Mouse (Mus musculus): ENCODE measurements around the gene Atp6v1f. TPM values are rescaled to one million over a fixed set of nuclear protein-coding genes. Genes with fewer than 3 reads are reported as not detected.

Atp6v1f gene
- polyA plus RNA-seq, 1 experiment from 2014 or later = 293 TPM

GRCm38 (mm10) chr6:29496270-29496669, 28.8 kb downstream of the Atp6v1f start:
- DNase-seq (ENCODE audit: low spot score) (no peak), ATAC-seq (no peak)
- Histone ChIP-seq H3K27me3 (replicated peaks; ENCODE audit: insufficient read depth, low read length) (no peaks in the 10 kb centered on the region; the same call in 1 of the 2 replicates), H3K36me3 (ENCODE audit: insufficient read depth, low read length) (no peaks in the 10 kb centered on the region), H3K4me2 (replicated peaks; ENCODE audit: low read depth, low read length) (no peak overlapping the region), H3K4me1 (ENCODE audit: insufficient read depth, low read depth, low read length) (no peaks in the 10 kb centered on the region), H3K27ac (ENCODE audit: low read length) (no peak overlapping the region), H3K9ac (replicated peaks; ENCODE audit: low read depth) (no peak overlapping the region), H3K9me3 (ENCODE audit: low read length) (no peaks in the 10 kb centered on the region), H3K4me3 (ENCODE audit: low read depth, low read length) (no peak overlapping the region)
- WGBS = 30% methylated on average over 19 of the region's 25 CpGs
- no peak for TF ChIP-seq CTCF (IDR thresholded peaks at IDR 0.05)
- TF ChIP-seq EP300 (IDR thresholded peaks at IDR 0.05) = no peak

- Histone ChIP-seq H3K4me2 (replicated peaks; ENCODE audit: low read depth, low read length) (no peak overlapping the region), H3K9ac (replicated peaks; ENCODE audit: low read depth) (no peak overlapping the region), H3K4me1 (ENCODE audit: insufficient read depth, low read depth, low read length) (no peaks in the 10 kb centered on the region), H3K9me3 (ENCODE audit: low read length) (no peaks in the 10 kb centered on the region), H3K27me3 (replicated peaks; ENCODE audit: insufficient read depth, low read length) (no peaks in the 10 kb centered on the region; the same call in 1 of the 2 replicates), H3K27ac (ENCODE audit: low read length) (no peak overlapping the region), H3K36me3 (ENCODE audit: insufficient read depth, low read length) (no peaks in the 10 kb centered on the region), H3K4me3 (ENCODE audit: low read depth, low read length) (no peak overlapping the region)
- TF ChIP-seq EP300 (IDR thresholded peaks at IDR 0.05) (no peak), CTCF (IDR thresholded peaks at IDR 0.05) (no peak)
- 39% methylated on average over 2 of the region's 2 CpGs for WGBS
- DNase-seq (ENCODE audit: low spot score) (no peak), ATAC-seq (no peak)
Observed at GRCm38 (mm10) chr6:29497791-29498190, 30.3 kb downstream of the Atp6v1f start.

GRCm38 (mm10) chr6:29500177-29500576, 32.7 kb downstream of the Atp6v1f start:
- H3K27me3 ChIP-seq (replicated peaks; ENCODE audit: insufficient read depth, low read length) = no peaks in the 10 kb centered on the region; the same call in 1 of the 2 replicates
- H3K4me2 ChIP-seq (replicated peaks; ENCODE audit: low read depth, low read length) = no peak overlapping the region
- H3K9ac ChIP-seq (replicated peaks; ENCODE audit: low read depth) = no peak overlapping the region
- no peaks in the 10 kb centered on the region for H3K4me1 ChIP-seq (ENCODE audit: insufficient read depth, low read depth, low read length)
- DNase-seq (ENCODE audit: low spot score) (no peak), ATAC-seq (no peak)
- WGBS = 92% methylated on average over 7 of the region's 7 CpGs
- no peak overlapping the region for H3K27ac ChIP-seq (ENCODE audit: low read length)
- no peaks in the 10 kb centered on the region for H3K9me3 ChIP-seq (ENCODE audit: low read length)
- no peak for TF ChIP-seq CTCF (IDR thresholded peaks at IDR 0.05)
- no peak overlapping the region for H3K4me3 ChIP-seq (ENCODE audit: low read depth, low read length)
- H3K36me3 ChIP-seq (ENCODE audit: insufficient read depth, low read length) = no peaks in the 10 kb centered on the region

- DNase-seq (ENCODE audit: low spot score) (no peak), ATAC-seq (no peak)
- TF ChIP-seq EP300 (IDR thresholded peaks at IDR 0.05) (no peak), CTCF (IDR thresholded peaks at IDR 0.05) (no peak)
- Histone ChIP-seq H3K36me3 (ENCODE audit: insufficient read depth, low read length) (no peaks in the 10 kb centered on the region), H3K4me1 (ENCODE audit: insufficient read depth, low read depth, low read length) (no peaks in the 10 kb centered on the region), H3K27me3 (replicated peaks; ENCODE audit: insufficient read depth, low read length) (peaks cover under 1% of the 10 kb centered on the region; the same call in 1 of the 2 replicates), H3K9ac (replicated peaks; ENCODE audit: low read depth) (no peak overlapping the region), H3K9me3 (ENCODE audit: low read length) (no peaks in the 10 kb centered on the region), H3K4me2 (replicated peaks; ENCODE audit: low read depth, low read length) (no peak overlapping the region), H3K4me3 (ENCODE audit: low read depth, low read length) (no peak overlapping the region), H3K27ac (ENCODE audit: low read length) (no peak overlapping the region)
- 89% methylated on average over 6 of the region's 6 CpGs for WGBS
Observed at GRCm38 (mm10) chr6:29500810-29501209, 33.3 kb downstream of the Atp6v1f start.

GRCm38 (mm10) chr6:29501599-29501998, 34.1 kb downstream of the Atp6v1f start:
- ATAC-seq = no peak
- no peak for DNase-seq (ENCODE audit: low spot score)

GRCm38 (mm10) chr6:29505493-29505892, 38.0 kb downstream of the Atp6v1f start:
- WGBS = 81% methylated on average over 5 of the region's 5 CpGs

More at GRCm38 (mm10) chr6:29501599-29501998, 34.1 kb downstream of the Atp6v1f start:
- no peaks in the 10 kb centered on the region for H3K36me3 ChIP-seq (ENCODE audit: insufficient read depth, low read length)
- TF ChIP-seq CTCF (IDR thresholded peaks at IDR 0.05) (peak; percentile 46), EP300 (IDR thresholded peaks at IDR 0.05) (no peak)
- no peak overlapping the region for H3K9ac ChIP-seq (replicated peaks; ENCODE audit: low read depth)
- no peak overlapping the region for H3K4me3 ChIP-seq (ENCODE audit: low read depth, low read length)
- no peak overlapping the region for H3K27ac ChIP-seq (ENCODE audit: low read length)
- WGBS = 94% methylated on average over 1 of the region's 1 CpGs
- H3K9me3 ChIP-seq (ENCODE audit: low read length) = no peaks in the 10 kb centered on the region
- 0 out of 2 replicates have a peak, but pooled peaks cover 3% of the 10 kb centered on the region for H3K27me3 ChIP-seq (replicated peaks; ENCODE audit: insufficient read depth, low read length)
- H3K4me2 ChIP-seq (replicated peaks; ENCODE audit: low read depth, low read length) = no peak overlapping the region
- no peaks in the 10 kb centered on the region for H3K4me1 ChIP-seq (ENCODE audit: insufficient read depth, low read depth, low read length)

GRCm38 (mm10) chr6:29506834-29507233, 39.3 kb downstream of the Atp6v1f start:
- Histone ChIP-seq H3K27me3 (replicated peaks; ENCODE audit: insufficient read depth, low read length) (peaks cover 3% of the 10 kb centered on the region; the same call in 1 of the 2 replicates), H3K27ac (ENCODE audit: low read length) (no peak overlapping the region), H3K9ac (replicated peaks; ENCODE audit: low read depth) (no peak overlapping the region), H3K36me3 (ENCODE audit: insufficient read depth, low read length) (no peaks in the 10 kb centered on the region), H3K4me2 (replicated peaks; ENCODE audit: low read depth, low read length) (peak overlapping the region; percentile 66), H3K4me3 (ENCODE audit: low read depth, low read length) (no peak overlapping the region), H3K9me3 (ENCODE audit: low read length) (no peaks in the 10 kb centered on the region), H3K4me1 (ENCODE audit: insufficient read depth, low read depth, low read length) (no peaks in the 10 kb centered on the region; the same call in 1 of the 2 replicates)
- WGBS = 27% methylated on average over 8 of the region's 8 CpGs
- no peak for ATAC-seq
- no peak for TF ChIP-seq CTCF (IDR thresholded peaks at IDR 0.05)
- TF ChIP-seq EP300 (IDR thresholded peaks at IDR 0.05) = no peak
- no peak for DNase-seq (ENCODE audit: low spot score)

More at GRCm38 (mm10) chr6:29505493-29505892, 38.0 kb downstream of the Atp6v1f start:
- no peak overlapping the region for H3K4me2 ChIP-seq (replicated peaks; ENCODE audit: low read depth, low read length)
- ATAC-seq (no peak), DNase-seq (ENCODE audit: low spot score) (no peak)
- peak; percentile 27 for TF ChIP-seq CTCF (IDR thresholded peaks at IDR 0.05)
- TF ChIP-seq EP300 (IDR thresholded peaks at IDR 0.05) = no peak
- no peaks in the 10 kb centered on the region for H3K9me3 ChIP-seq (ENCODE audit: low read length)
- peaks cover 3% of the 10 kb centered on the region; the same call in 1 of the 2 replicates for H3K27me3 ChIP-seq (replicated peaks; ENCODE audit: insufficient read depth, low read length)
- no peak overlapping the region for H3K9ac ChIP-seq (replicated peaks; ENCODE audit: low read depth)
- no peaks in the 10 kb centered on the region for H3K36me3 ChIP-seq (ENCODE audit: insufficient read depth, low read length)
- no peak overlapping the region for H3K4me3 ChIP-seq (ENCODE audit: low read depth, low read length)
- H3K4me1 ChIP-seq (ENCODE audit: insufficient read depth, low read depth, low read length) = no peaks in the 10 kb centered on the region; the same call in 1 of the 2 replicates
- H3K27ac ChIP-seq (ENCODE audit: low read length) = no peak overlapping the region

All from lung, postnatal 0 days (tissue).